Mouse (Mus musculus) embryonic facial prominence, embryonic 13.5 days (tissue): ENCODE results near the gene Sh3rf1. TPM values are rescaled to one million over a fixed set of nuclear protein-coding genes. Genes with fewer than 3 reads are reported as not detected.

ENCODE experiments used
- ATAC-seq: fragments of 200-750 bp; cut with Nextera tagmentation; 2 replicates; pipeline ENCODE4 v1.8.0; 2017; ENCODE audit warnings: low read depth; ENCODE audit not compliant: insufficient number of reproducible peaks, insufficient read depth, low FRiP score, low TSS enrichment
- H3K27ac ChIP-seq: fragments of 300-500 bp; sonication (generic); 2 replicates; pipeline ENCODE4 v1.5.1; 2015; ENCODE audit warnings: moderate library complexity, mild to moderate bottlenecking, inconsistent platforms
- H3K27me3 ChIP-seq: fragments of 300-500 bp; sonication (generic); 2 replicates; pipeline ENCODE4 v1.6.1; 2015; ENCODE audit warnings: mild to moderate bottlenecking, inconsistent platforms
- H3K36me3 ChIP-seq: fragments of 300-500 bp; sonication (generic); 2 replicates; pipeline ENCODE4 v1.6.1; 2015; ENCODE audit warnings: mild to moderate bottlenecking, inconsistent platforms
- H3K4me1 ChIP-seq: fragments of 300-500 bp; sonication (generic); 2 replicates; pipeline ENCODE4 v1.6.1; 2015; ENCODE audit warnings: inconsistent platforms
- H3K4me2 ChIP-seq: fragments of 300-500 bp; sonication (generic); 2 replicates; pipeline ENCODE4 v1.6.1; 2015; ENCODE audit warnings: moderate library complexity, mild to moderate bottlenecking, inconsistent platforms
- H3K4me3 ChIP-seq: fragments of 300-500 bp; sonication (generic); 2 replicates; pipeline ENCODE4 v1.5.1; 2015; ENCODE audit warnings: mild to moderate bottlenecking, inconsistent platforms
- H3K9ac ChIP-seq: fragments of 300-500 bp; sonication (generic); 2 replicates; pipeline ENCODE4 v1.6.1; 2015; ENCODE audit warnings: mild to moderate bottlenecking, inconsistent platforms
- H3K9me3 ChIP-seq: fragments of 300-500 bp; sonication (generic); 2 replicates; pipeline ENCODE4 v1.6.1; 2016; ENCODE audit warnings: inconsistent platforms
- WGBS: fragments of 180-500 bp; shearing (Covaris S2); methylation state at CpG from one replicate; pipeline ENCODE4 v1.1.7; 2015; ENCODE audit warnings: mixed read lengths; 5-methylcytosine and 5-hydroxymethylcytosine counted together
- polyA plus RNA-seq: library from polyadenylated mRNA; unstranded; fragments of >200 nt; fragmentation: Nextera tagmentation; extraction: Ambion mirVana; gene quantifications from 2 replicates; pipeline ENCODE4 v1.2.1, GENCODE M21; 2015

Sh3rf1 gene
- polyA plus RNA-seq, 1 experiment from 2014 or later = 14.9 TPM

DNA sequence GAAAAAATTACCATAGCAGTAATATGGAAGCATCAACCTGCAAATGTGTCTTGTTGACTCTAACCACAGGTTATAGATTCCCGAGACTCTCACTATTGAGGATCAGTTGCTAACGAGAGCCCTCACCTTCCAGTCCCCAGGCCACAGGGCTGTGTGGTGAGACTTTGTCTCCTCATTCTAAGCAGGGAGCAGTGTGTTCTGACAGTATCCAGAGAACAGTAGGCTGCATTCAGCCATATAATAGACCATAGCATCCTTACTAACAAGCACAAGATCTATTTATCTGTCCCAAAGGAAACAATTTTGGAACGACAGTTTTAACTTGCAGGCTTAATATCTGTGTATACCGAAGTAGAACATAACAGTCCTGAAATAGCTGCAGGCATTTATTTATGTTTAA, 75.2 kb downstream of the Sh3rf1 start:
- Histone ChIP-seq H3K9me3 (no peaks in the 10 kb centered on the region), H3K4me1 (peaks cover 32% of the 10 kb centered on the region), H3K27me3 (no peaks in the 10 kb centered on the region), H3K4me2 (no peak overlapping the region), H3K9ac (no peak overlapping the region), H3K36me3 (no peaks in the 10 kb centered on the region), H3K4me3 (no peak overlapping the region), H3K27ac (no peak overlapping the region)
- 30% methylated on average over 4 of the region's 4 CpGs for WGBS
- no peak for ATAC-seq

DNA sequence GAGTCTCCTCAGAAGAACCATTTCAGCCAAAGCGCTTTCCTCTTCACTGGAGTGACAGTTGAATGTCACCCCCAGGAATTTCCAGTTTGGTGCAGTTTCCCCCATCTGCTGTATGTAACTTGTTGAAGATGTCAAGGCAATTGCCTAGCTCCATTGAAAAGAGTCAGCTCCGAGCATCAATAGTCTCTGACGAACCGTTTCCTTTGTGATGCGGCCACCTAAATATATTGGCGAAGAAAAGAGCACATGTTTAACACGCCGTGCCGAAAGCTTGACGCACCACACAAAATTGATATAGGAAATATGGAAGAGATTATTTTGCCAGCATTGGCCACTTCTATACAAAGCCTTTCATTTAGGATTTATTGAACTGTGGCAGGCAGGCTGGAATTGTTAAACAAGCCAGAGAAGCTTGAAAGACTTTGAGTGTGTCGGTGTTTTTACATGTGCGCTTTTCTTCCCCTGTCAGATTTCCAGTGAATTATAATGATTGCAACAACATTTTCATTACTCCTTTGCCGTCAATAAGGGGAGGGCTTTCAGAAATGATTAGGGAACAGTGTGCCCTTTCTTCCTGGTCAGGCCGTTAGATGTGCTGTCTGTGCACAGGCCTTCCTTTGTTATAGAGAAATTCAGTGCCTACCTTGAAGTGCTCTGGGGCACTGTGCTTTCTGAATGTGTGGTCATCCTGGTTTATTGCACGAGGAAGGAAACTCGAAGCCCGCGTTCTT, 77.8 kb downstream of the Sh3rf1 start:
- H3K4me3 ChIP-seq = no peak overlapping the region
- no peaks in the 10 kb centered on the region for H3K9me3 ChIP-seq
- 0 out of 2 replicates have a peak overlapping the region, but pooled peaks have one; percentile 11 for H3K27ac ChIP-seq
- H3K4me2 ChIP-seq = no peak overlapping the region
- peaks cover 26% of the 10 kb centered on the region for H3K4me1 ChIP-seq
- no peak for ATAC-seq
- H3K36me3 ChIP-seq = no peaks in the 10 kb centered on the region
- no peaks in the 10 kb centered on the region for H3K27me3 ChIP-seq
- H3K9ac ChIP-seq = no peak overlapping the region
- WGBS = 40% methylated on average over 18 of the region's 18 CpGs

DNA sequence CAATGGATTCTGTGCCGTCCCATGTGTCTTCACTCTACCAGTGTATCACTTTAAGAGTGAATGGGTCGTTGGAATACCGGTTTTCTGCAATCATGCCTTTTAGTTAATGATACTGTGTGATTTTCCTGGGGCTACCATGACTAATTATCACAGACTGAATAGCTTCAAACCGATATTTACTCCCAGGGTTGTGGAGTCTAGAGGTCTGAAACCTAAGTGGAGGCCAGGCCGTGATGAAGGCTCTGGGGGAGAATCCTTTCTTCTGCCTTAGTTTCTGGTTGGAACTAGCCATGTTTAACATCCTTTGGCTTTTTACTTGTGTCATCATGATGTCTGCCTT, 78.3 kb downstream of the Sh3rf1 start:
- no peak for ATAC-seq
- H3K27ac ChIP-seq = 0 out of 2 replicates have a peak overlapping the region, but pooled peaks have one; percentile 11
- H3K27me3 ChIP-seq = no peaks in the 10 kb centered on the region

DNA sequence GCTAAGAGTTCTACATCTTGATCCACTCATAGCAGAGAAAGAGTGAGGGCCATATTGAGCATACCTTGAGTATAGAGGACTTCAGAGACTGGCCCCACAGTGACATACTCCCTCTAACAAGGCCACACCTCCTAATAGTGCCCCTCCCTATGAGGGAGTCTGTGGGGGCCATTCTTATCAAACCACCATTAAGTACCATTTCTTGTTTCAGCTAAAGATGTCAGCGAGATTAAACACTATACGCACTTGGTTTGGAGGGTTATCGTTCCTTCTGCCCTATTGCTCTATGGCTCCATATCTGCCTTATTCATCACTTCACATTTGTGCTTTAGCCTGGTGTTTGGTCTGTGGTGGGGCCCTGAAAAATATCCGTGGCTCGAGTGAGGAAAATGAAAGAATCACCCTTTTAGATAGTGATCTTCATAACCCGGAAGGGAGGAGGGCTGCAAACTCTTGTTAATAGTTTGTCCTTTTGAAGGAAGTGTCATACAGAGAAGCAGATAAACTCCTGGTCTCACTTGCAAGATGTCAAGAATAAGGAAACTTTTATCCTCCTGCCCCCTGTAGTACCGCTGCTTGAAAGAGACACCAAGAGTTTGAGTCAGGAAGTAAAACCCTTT, 81.9 kb downstream of the Sh3rf1 start:
- Histone ChIP-seq H3K36me3 (no peaks in the 10 kb centered on the region), H3K4me1 (peaks cover 40% of the 10 kb centered on the region), H3K4me3 (no peak overlapping the region), H3K27ac (no peak overlapping the region), H3K9ac (no peak overlapping the region), H3K9me3 (no peaks in the 10 kb centered on the region), H3K4me2 (no peak overlapping the region), H3K27me3 (no peaks in the 10 kb centered on the region)
- WGBS = 89% methylated on average over 7 of the region's 7 CpGs
- ATAC-seq = no peak

More for the DNA sequence above, 78.3 kb downstream of the Sh3rf1 start:
- Histone ChIP-seq H3K4me2 (no peak overlapping the region), H3K4me3 (no peak overlapping the region), H3K9me3 (no peaks in the 10 kb centered on the region), H3K36me3 (no peaks in the 10 kb centered on the region), H3K9ac (no peak overlapping the region), H3K4me1 (peaks cover 26% of the 10 kb centered on the region)
- WGBS = 27% methylated on average over 5 of the region's 5 CpGs

DNA sequence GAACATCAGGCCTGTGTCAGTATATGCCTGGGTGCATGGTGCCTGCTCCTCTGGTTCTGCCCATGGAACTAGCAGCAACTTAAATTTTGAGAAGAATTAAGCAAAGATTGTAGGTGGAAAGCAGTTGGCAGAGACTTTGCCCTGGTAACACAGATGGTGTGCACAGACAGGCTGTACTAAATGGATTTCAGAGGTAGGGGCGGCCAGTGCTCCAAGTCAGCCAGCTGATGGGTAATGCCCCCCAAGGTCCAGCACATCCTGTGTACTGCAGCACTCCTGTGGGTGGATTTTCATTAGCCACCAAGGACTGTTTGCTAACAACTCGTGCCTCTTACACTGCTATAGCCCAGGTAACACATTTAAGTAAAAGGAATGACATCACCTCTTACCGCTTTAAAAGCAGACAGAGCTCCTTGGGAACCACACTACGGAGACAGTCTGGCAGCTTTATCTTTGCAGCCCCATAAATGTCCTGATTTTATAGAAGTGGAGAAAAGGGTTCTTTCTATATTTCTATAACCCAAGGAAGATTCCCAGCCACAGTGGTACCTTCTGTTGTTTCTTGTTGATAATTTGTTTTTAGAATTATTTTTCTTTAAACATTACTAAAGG, 82.9 kb downstream of the Sh3rf1 start:
- no peaks in the 10 kb centered on the region for H3K27me3 ChIP-seq
- no peak overlapping the region for H3K4me2 ChIP-seq
- no peak overlapping the region for H3K27ac ChIP-seq
- no peaks in the 10 kb centered on the region for H3K9me3 ChIP-seq
- peaks cover 42% of the 10 kb centered on the region for H3K4me1 ChIP-seq
- ATAC-seq = no peak
- WGBS = 81% methylated on average over 4 of the region's 4 CpGs
- H3K9ac ChIP-seq = no peak overlapping the region
- H3K36me3 ChIP-seq = no peaks in the 10 kb centered on the region
- H3K4me3 ChIP-seq = no peak overlapping the region

DNA sequence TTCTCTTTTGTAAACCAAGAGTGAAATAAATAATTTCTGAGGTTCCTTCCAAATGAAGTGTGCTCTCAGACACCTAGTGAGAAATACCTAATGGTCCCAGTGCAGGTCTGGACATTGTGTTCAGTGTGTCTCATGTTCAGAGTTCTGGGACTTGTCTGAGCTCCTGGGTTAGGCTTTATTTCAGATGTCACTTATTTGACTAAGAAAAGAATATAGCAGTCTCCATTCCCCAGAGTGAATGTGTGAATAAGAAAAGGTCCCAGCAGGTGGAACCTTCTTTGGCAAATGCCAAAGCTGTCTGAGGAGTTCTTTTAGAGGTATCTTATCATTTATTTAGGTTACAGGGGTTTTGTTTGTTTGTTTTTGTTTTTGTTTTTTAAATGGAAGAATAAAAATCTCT, 85.2 kb downstream of the Sh3rf1 start:
- H3K36me3 ChIP-seq = no peaks in the 10 kb centered on the region
- no peak overlapping the region for H3K9ac ChIP-seq
- H3K4me2 ChIP-seq = 0 out of 2 replicates have a peak overlapping the region, but pooled peaks have one; percentile 52
- no peaks in the 10 kb centered on the region for H3K27me3 ChIP-seq
- H3K9me3 ChIP-seq = no peaks in the 10 kb centered on the region
- no peak for ATAC-seq
- H3K4me1 ChIP-seq = peaks cover 46% of the 10 kb centered on the region
- H3K4me3 ChIP-seq = no peak overlapping the region
- peak overlapping the region; percentile 88; the same call in 1 of the 2 replicates for H3K27ac ChIP-seq

DNA sequence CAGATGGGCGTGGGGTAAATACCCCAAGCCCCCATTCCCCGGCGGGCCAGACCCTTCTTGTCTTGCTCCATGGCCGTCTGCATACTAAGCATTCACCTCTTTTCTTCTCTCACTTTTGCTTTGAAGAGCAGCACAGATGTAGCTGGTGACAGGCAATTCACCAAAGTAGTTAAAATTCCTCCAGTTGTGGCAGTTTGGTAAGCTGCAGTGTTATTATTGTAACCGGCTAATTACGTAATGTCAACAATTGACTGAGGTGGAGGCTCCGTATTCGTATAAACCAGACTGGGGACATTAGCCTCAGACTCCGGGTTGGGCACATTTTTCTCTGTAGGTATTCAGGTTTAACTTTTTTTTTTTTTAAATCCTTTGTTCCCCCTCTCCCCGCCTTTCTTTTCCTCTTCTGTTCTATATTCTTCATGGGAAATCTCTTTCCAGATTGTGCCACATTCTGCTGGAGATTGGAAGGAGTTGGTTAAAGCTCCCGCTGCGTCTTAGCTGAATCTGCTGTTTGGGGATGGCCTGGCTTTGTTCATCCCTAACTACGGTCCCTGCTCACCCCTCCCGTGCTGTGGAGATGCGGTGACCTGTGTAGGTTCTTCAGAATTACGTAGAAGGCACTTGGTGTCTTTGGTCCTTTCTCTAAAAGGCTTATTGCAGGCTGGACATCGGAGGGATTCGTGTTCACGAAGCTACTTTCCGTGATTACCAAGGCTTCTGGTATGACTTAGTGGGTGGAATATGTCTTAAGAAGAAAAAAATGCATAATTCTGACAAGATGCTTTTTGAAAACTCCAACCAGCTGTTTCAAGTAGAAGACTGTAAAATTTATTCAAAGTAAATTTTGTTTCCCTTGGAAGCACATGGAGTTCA, 86.1 kb downstream of the Sh3rf1 start:
- no peaks in the 10 kb centered on the region for H3K9me3 ChIP-seq
- peak overlapping the region; percentile 88 for H3K27ac ChIP-seq
- 12% methylated on average over 20 of the region's 20 CpGs for WGBS
- no peak for ATAC-seq
- peak overlapping the region; percentile 52 for H3K4me2 ChIP-seq
- peaks cover 46% of the 10 kb centered on the region for H3K4me1 ChIP-seq
- 0 out of 2 replicates have a peak overlapping the region, but pooled peaks have one; percentile 3 for H3K9ac ChIP-seq
- H3K36me3 ChIP-seq = no peaks in the 10 kb centered on the region
- no peaks in the 10 kb centered on the region for H3K27me3 ChIP-seq
- H3K4me3 ChIP-seq = peak overlapping the region; percentile 16

DNA sequence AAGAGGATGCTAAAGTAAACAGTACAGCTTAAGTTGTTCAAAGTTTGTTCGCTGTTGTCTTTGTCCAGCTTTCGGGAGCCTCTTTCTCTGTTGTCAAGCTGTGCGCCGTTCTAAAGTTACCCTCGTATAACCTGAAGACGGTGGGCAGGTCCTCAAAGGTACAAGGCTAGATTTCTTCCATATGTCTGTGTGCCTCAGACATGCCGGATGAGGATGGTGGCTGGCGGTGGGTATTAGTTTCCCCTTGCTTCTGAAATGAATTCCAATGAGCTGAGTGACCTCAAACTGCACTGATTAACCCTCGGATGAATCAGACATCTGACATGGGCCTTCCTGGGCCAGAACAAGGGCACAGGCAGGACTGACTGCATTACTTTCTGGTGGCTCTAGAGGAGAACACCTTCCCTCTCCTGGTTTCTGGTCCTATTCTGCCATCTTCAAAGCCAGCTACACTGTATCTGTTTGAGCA, 86.8 kb downstream of the Sh3rf1 start:
- Histone ChIP-seq H3K27me3 (no peaks in the 10 kb centered on the region), H3K4me2 (peak overlapping the region; percentile 52), H3K4me3 (peak overlapping the region; percentile 16; the same call in 1 of the 2 replicates), H3K27ac (peak overlapping the region; percentile 88), H3K9me3 (no peaks in the 10 kb centered on the region), H3K4me1 (peaks cover 46% of the 10 kb centered on the region), H3K9ac (no peak overlapping the region), H3K36me3 (no peaks in the 10 kb centered on the region)
- no peak for ATAC-seq
- WGBS = 10% methylated on average over 9 of the region's 9 CpGs

DNA sequence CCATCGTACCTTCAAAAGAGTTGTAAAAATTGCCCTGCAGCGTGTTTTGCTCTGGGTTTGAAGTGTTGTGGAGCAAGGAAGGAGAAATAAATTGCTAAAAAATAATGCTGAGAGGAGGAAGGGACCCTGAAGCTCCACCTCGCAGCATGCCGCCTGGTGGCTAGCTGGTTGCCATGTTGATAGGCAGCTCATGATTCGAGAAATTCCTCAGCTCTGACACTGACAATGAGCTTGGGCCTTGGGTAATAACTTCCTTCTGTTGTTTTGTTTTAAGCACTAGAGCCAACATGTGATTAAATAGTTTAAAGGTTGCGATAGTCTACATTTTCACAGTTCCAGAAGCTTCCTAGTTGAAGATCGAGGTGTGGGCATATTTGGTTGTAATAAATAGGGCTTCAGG, 89.3 kb downstream of the Sh3rf1 start:
- no peaks in the 10 kb centered on the region for H3K27me3 ChIP-seq
- peaks cover 46% of the 10 kb centered on the region for H3K4me1 ChIP-seq
- 68% methylated on average over 7 of the region's 7 CpGs for WGBS
- H3K4me2 ChIP-seq = no peak overlapping the region
- H3K36me3 ChIP-seq = no peaks in the 10 kb centered on the region
- H3K4me3 ChIP-seq = no peak overlapping the region
- no peak overlapping the region for H3K9ac ChIP-seq
- no peak overlapping the region for H3K27ac ChIP-seq
- no peak for ATAC-seq
- no peaks in the 10 kb centered on the region for H3K9me3 ChIP-seq

DNA sequence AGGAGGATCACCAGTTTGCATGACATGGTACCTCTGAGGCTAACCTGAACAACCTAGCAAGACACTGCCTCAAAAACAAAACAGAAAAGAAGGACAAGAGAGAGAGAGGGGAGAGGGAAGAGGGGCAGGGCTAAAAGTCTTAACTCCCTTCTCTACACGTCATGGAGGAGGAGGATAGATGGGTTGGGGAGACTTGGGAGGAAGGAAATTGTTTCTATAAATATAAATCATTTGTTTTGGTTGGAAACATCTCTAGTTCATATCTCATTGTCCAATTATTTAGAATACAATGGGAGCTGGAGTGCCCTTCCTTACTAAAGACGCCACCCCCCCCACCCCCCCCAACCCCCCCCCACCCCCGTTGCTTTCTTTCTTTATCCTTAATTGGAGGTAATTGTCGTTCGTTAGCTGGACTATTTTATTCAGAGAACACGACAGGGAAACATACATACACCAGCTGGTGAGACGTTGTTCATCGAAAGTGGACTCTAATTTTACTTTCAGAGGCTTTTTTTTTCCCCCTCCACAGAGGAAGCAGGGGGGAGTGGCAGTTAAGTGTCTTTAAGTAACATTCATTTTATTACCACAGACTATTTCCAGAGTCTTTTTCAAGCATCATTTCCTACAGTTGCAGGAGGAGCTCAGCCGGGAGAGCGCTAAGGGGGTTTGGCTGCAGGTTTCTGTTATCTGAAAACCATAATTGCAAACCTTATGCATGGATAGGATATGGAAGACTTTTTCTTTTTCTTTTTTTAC, 92.5 kb downstream of the Sh3rf1 start:
- H3K27ac ChIP-seq = no peak overlapping the region
- H3K9ac ChIP-seq = no peak overlapping the region
- H3K27me3 ChIP-seq = no peaks in the 10 kb centered on the region
- no peak overlapping the region for H3K4me3 ChIP-seq
- no peak overlapping the region for H3K4me2 ChIP-seq
- no peaks in the 10 kb centered on the region for H3K9me3 ChIP-seq
- WGBS = 65% methylated on average over 10 of the region's 10 CpGs
- no peaks in the 10 kb centered on the region for H3K36me3 ChIP-seq
- no peak for ATAC-seq
- peaks cover 31% of the 10 kb centered on the region for H3K4me1 ChIP-seq
